Mouse (Mus musculus): Measurements from ENCODE around the gene Map2k5.

Map2k5 gene

GRCm38 (mm10) chr9:63185249-63185648 lies 192.5 kb downstream of the Map2k5 start:
- no peak for DNase-seq (ENCODE audit: low spot score)

- no peak for DNase-seq (ENCODE audit: low spot score)
These were observed 193.8 kb downstream of the Map2k5 start for GRCm38 (mm10) chr9:63183864-63184263.

GRCm38 (mm10) chr9:63182306-63182960 lies 195.3 kb downstream of the Map2k5 start:
- DNase-seq (ENCODE audit: low spot score): no peak

- no peak for DNase-seq (ENCODE audit: low spot score)
These were observed 196.1 kb downstream of the Map2k5 start for GRCm38 (mm10) chr9:63181337-63182178.

- DNase-seq (ENCODE audit: low spot score): no peak
These were observed 199.4 kb downstream of the Map2k5 start for GRCm38 (mm10) chr9:63178296-63178695.

- no peak for DNase-seq (ENCODE audit: low spot score)
These were observed 203.5 kb downstream of the Map2k5 start for GRCm38 (mm10) chr9:63174001-63174721.

- no peak for DNase-seq (ENCODE audit: low spot score)
These were observed 205.8 kb downstream of the Map2k5 start for GRCm38 (mm10) chr9:63171951-63172350.

- no peak for DNase-seq (ENCODE audit: low spot score)
These were observed 208.6 kb downstream of the Map2k5 start for GRCm38 (mm10) chr9:63169127-63169526.

- DNase-seq (ENCODE audit: low spot score): no peak
These were observed 212.6 kb downstream of the Map2k5 start for GRCm38 (mm10) chr9:63165070-63165469.

GRCm38 (mm10) chr9:63163756-63164155 lies 213.9 kb downstream of the Map2k5 start:
- no peak for DNase-seq (ENCODE audit: low spot score)

GRCm38 (mm10) chr9:63151949-63152348 lies 225.8 kb downstream of the Map2k5 start:
- DNase-seq (ENCODE audit: low spot score): no peak

GRCm38 (mm10) chr9:63151072-63151870 lies 226.4 kb downstream of the Map2k5 start:
- peak; percentile 38 for DNase-seq (ENCODE audit: low spot score)

GRCm38 (mm10) chr9:63150086-63150800 lies 227.5 kb downstream of the Map2k5 start:
- DNase-seq (ENCODE audit: low spot score): no peak

- DNase-seq (ENCODE audit: low spot score): no peak
These were observed 228.3 kb downstream of the Map2k5 start for GRCm38 (mm10) chr9:63149372-63149766.

- no peak for DNase-seq (ENCODE audit: low spot score)
These were observed 229.0 kb downstream of the Map2k5 start, which contains the start of gene Skor1 for GRCm38 (mm10) chr9:63148410-63149371. Skor1 (minus strand) TSS chr9:63148961.

- no peak for DNase-seq (ENCODE audit: low spot score)
These were observed 229.8 kb downstream of the Map2k5 start for GRCm38 (mm10) chr9:63147786-63148409.

- no peak for DNase-seq (ENCODE audit: low spot score)
These were observed 230.4 kb downstream of the Map2k5 start for GRCm38 (mm10) chr9:63147296-63147695.

- no peak for DNase-seq (ENCODE audit: low spot score)
These were observed 230.8 kb downstream of the Map2k5 start for GRCm38 (mm10) chr9:63146856-63147274.

- DNase-seq (ENCODE audit: low spot score): no peak
These were observed 231.4 kb downstream of the Map2k5 start for GRCm38 (mm10) chr9:63146126-63146855.

Data from ovary, adult 18-20 months (tissue).